Mouse (Mus musculus): ENCODE data around the gene Mcm6. TPM values are rescaled to one million over a fixed set of nuclear protein-coding genes. Genes with fewer than 3 reads are reported as not detected.

Gene Mcm6
- polyA plus RNA-seq, 2 experiments, result 110 to 231 TPM

DNA sequence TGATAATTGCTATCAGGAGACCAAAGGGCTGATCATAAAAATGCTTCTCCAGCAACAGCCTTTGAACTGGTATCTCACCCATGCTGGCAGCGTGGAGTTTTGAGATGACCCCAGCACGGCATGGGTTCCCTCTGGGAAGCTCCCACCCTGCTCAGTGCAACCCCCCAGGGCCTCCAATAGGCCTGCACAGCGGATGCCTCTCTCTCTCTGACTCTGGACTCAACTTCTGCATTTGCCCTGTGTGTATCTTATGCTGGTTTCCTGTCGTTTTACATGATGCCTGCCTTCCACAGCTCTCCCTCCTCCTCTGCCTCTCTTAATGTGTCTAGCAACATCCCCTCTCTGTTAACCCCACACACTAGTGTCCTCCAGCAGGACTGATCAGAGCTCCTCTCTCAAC is 44.8 kb downstream of the Mcm6 start:
- no peaks in the 10 kb centered on the region for H3K27me3 ChIP-seq (ENCODE audit: control insufficient read depth, insufficient read depth, low read length)
- TF ChIP-seq CTCF (IDR thresholded peaks at IDR 0.05; ENCODE audit: low read depth), result no peak
- no peak for TF ChIP-seq EP300 (IDR thresholded peaks at IDR 0.05; ENCODE audit: low read depth)
- ATAC-seq (ENCODE audit: insufficient read depth) (no peak), DNase-seq (ENCODE audit: low read depth in 3 of 3, low spot score in 3 of 3) (no peak)
- H3K9ac ChIP-seq (replicated peaks), result no peak overlapping the region
- H3K9me3 ChIP-seq (ENCODE audit: control insufficient read depth, low read length), result no peaks in the 10 kb centered on the region
- H3K4me1 ChIP-seq (replicated peaks; ENCODE audit: control insufficient read depth in 2 of 2, insufficient read depth in 2 of 2, low read length in 1 of 2), result no peaks in the 10 kb centered on the region
- no peak overlapping the region for H3K4me3 ChIP-seq (ENCODE audit: insufficient read depth in 1 of 2, low read depth in 2 of 2, low read length in 2 of 2)
- WGBS (ENCODE audit: insufficient replicate concordance), result 12% methylated on average over 4 of the region's 4 CpGs
- no peaks in the 10 kb centered on the region for H3K36me3 ChIP-seq (replicated peaks; ENCODE audit: control insufficient read depth, insufficient read depth, low read depth)
- H3K27ac ChIP-seq, result no peak overlapping the region
- no peak overlapping the region for H3K4me2 ChIP-seq (ENCODE audit: low read depth)

DNA sequence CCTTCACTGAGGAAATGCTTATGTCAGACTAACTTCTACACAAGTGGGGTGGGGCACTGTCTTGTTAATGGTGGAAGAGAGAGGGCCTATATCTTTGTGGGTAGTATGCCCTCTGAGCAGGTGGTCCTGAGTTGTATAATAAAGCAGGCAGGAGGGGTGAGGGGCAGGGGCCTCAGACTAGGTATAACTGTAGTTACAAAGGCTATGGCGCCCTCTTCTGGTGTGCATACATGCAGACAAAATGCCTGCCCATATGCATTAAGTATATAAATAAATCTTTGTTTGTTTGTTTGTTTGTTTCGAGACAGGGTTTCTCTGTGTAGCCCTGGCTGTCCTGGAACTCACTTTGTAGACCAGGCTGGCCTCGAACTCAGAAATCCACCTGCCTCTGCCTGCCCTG is 50.4 kb downstream of the Mcm6 start:
- H3K4me2 ChIP-seq (ENCODE audit: low read depth), result no peak overlapping the region
- H3K9me3 ChIP-seq (ENCODE audit: control insufficient read depth, low read length), result no peaks in the 10 kb centered on the region
- no peaks in the 10 kb centered on the region for H3K36me3 ChIP-seq (replicated peaks; ENCODE audit: control insufficient read depth, insufficient read depth, low read depth)
- no peaks in the 10 kb centered on the region for H3K4me1 ChIP-seq (replicated peaks; ENCODE audit: control insufficient read depth in 2 of 2, insufficient read depth in 2 of 2, low read length in 1 of 2)
- ATAC-seq (ENCODE audit: insufficient read depth) (no peak), DNase-seq (ENCODE audit: low read depth in 3 of 3, low spot score in 3 of 3) (no peak)
- TF ChIP-seq CTCF (IDR thresholded peaks at IDR 0.05; ENCODE audit: low read depth), result peak; percentile 26; the same call in 1 of the 2 replicates
- TF ChIP-seq EP300 (IDR thresholded peaks at IDR 0.05; ENCODE audit: low read depth), result no peak
- H3K9ac ChIP-seq (replicated peaks), result no peak overlapping the region
- H3K27ac ChIP-seq, result no peak overlapping the region
- no peak overlapping the region for H3K4me3 ChIP-seq (ENCODE audit: insufficient read depth in 1 of 2, low read depth in 2 of 2, low read length in 2 of 2)
- 59% methylated on average over 3 of the region's 3 CpGs for WGBS (ENCODE audit: insufficient replicate concordance)
- no peaks in the 10 kb centered on the region for H3K27me3 ChIP-seq (ENCODE audit: control insufficient read depth, insufficient read depth, low read length)

DNA sequence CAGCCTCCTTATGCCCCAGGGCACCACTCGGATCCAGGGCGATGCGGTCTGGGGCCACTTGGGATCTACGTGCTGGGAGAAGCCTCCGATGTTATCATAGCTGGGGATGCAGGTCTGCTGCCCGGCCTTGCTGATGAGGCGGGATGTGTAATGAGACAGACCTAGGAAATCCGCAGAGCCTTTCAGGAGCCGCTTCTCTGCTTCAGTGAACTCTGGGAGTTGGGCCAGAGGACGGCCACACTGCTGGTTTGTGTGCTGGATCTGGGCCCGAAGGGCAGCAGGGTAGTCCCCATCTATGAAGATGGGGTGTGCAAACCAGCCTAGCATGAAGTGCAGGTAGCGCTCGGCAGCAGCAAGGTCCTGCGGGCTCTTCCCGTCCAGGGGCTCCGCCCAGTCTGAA is 55.6 kb downstream of the Mcm6 start:
- no peak overlapping the region for H3K4me2 ChIP-seq (ENCODE audit: low read depth)
- ATAC-seq (ENCODE audit: insufficient read depth), result no peak
- no peaks in the 10 kb centered on the region for H3K27me3 ChIP-seq (ENCODE audit: control insufficient read depth, insufficient read depth, low read length)
- H3K27ac ChIP-seq, result no peak overlapping the region
- no peak overlapping the region for H3K9ac ChIP-seq (replicated peaks)
- H3K9me3 ChIP-seq (ENCODE audit: control insufficient read depth, low read length), result no peaks in the 10 kb centered on the region
- TF ChIP-seq EP300 (IDR thresholded peaks at IDR 0.05; ENCODE audit: low read depth) (no peak), CTCF (IDR thresholded peaks at IDR 0.05; ENCODE audit: low read depth) (no peak)
- no peak overlapping the region for H3K4me3 ChIP-seq (ENCODE audit: insufficient read depth in 1 of 2, low read depth in 2 of 2, low read length in 2 of 2)
- WGBS (ENCODE audit: insufficient replicate concordance), result 79% methylated on average over 16 of the region's 16 CpGs
- DNase-seq (ENCODE audit: low read depth in 3 of 3, low spot score in 3 of 3), result no peak
- no peaks in the 10 kb centered on the region for H3K36me3 ChIP-seq (replicated peaks; ENCODE audit: control insufficient read depth, insufficient read depth, low read depth)
- no peaks in the 10 kb centered on the region for H3K4me1 ChIP-seq (replicated peaks; ENCODE audit: control insufficient read depth in 2 of 2, insufficient read depth in 2 of 2, low read length in 1 of 2)

DNA sequence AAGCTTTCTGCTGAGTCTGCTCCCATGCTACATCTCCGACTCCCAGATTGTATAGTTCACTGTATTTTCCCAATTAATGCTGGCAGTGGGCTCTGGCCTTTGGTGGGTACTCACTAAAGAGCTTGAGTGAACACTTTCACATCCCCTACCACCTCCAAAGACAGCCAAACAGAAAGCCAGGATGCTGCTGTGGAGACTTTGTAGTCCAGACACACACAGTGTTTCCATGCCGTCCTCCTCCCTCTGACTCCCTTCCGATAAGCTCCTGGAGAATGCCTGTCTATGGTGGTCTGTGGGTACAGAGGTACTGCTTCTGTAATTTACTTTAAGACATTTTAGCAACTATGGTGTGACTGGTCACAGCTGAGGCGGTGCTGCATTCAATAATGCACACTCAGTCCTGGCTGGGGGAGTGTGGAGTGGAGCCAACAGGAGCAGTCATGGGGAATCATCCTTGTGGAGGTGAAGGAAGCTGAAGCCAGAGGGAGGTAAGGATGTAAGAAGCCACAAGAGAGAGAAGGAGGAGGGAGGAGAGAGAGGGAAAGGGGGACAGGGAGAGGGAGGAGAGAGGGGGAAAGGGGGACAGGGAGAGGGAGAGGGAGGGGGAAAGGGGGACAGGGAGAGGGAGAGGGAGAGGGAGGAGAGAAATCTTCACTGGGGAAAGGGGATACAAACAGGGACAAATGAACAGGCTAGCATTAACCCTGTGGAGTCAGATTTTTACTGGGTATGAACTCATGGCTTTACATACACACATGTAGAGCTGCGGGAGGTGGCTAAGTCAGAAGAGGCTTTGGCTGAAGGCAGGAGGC is 63.5 kb downstream of the Mcm6 start:
- Histone ChIP-seq H3K4me2 (ENCODE audit: low read depth) (no peak overlapping the region), H3K36me3 (replicated peaks; ENCODE audit: control insufficient read depth, insufficient read depth, low read depth) (no peaks in the 10 kb centered on the region), H3K9ac (replicated peaks) (no peak overlapping the region), H3K4me1 (replicated peaks; ENCODE audit: control insufficient read depth in 2 of 2, insufficient read depth in 2 of 2, low read length in 1 of 2) (no peaks in the 10 kb centered on the region), H3K27ac (no peak overlapping the region), H3K27me3 (ENCODE audit: control insufficient read depth, insufficient read depth, low read length) (no peaks in the 10 kb centered on the region), H3K9me3 (ENCODE audit: control insufficient read depth, low read length) (no peaks in the 10 kb centered on the region), H3K4me3 (ENCODE audit: insufficient read depth in 1 of 2, low read depth in 2 of 2, low read length in 2 of 2) (no peak overlapping the region)
- DNase-seq (ENCODE audit: low read depth in 3 of 3, low spot score in 3 of 3) (no peak), ATAC-seq (ENCODE audit: insufficient read depth) (no peak)
- TF ChIP-seq EP300 (IDR thresholded peaks at IDR 0.05; ENCODE audit: low read depth), result no peak
- TF ChIP-seq CTCF (IDR thresholded peaks at IDR 0.05; ENCODE audit: low read depth), result no peak
- WGBS (ENCODE audit: insufficient replicate concordance), result 72% methylated on average over 5 of the region's 5 CpGs

DNA sequence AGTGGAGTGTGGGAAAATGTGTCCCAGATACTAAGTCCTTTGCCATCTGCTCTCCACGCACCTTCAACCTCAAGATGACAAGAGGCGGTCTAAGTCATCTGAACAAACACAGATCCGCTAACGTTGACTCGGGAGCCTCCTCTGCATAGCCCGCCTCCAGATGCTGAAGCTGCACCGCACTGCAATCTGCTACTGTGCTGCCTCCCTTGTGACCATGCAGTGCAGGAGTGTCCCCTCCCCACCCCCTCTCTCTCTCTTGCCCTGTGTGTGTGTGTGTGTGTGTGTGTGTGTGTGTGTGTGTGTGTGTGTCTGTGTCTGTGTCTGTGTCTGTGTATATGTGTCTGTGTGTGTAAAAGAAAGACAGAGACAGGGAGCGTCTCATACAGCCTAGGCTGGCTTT is 64.2 kb downstream of the Mcm6 start:
- Histone ChIP-seq H3K4me2 (ENCODE audit: low read depth) (no peak overlapping the region), H3K9ac (replicated peaks) (no peak overlapping the region), H3K4me1 (replicated peaks; ENCODE audit: control insufficient read depth in 2 of 2, insufficient read depth in 2 of 2, low read length in 1 of 2) (no peaks in the 10 kb centered on the region), H3K36me3 (replicated peaks; ENCODE audit: control insufficient read depth, insufficient read depth, low read depth) (no peaks in the 10 kb centered on the region), H3K9me3 (ENCODE audit: control insufficient read depth, low read length) (no peaks in the 10 kb centered on the region), H3K4me3 (ENCODE audit: insufficient read depth in 1 of 2, low read depth in 2 of 2, low read length in 2 of 2) (no peak overlapping the region), H3K27ac (no peak overlapping the region), H3K27me3 (ENCODE audit: control insufficient read depth, insufficient read depth, low read length) (no peaks in the 10 kb centered on the region)
- ATAC-seq (ENCODE audit: insufficient read depth) (no peak), DNase-seq (ENCODE audit: low read depth in 3 of 3, low spot score in 3 of 3) (no peak)
- TF ChIP-seq CTCF (IDR thresholded peaks at IDR 0.05; ENCODE audit: low read depth), result no peak
- TF ChIP-seq EP300 (IDR thresholded peaks at IDR 0.05; ENCODE audit: low read depth), result no peak
- 69% methylated on average over 8 of the region's 8 CpGs for WGBS (ENCODE audit: insufficient replicate concordance)
